Mouse (Mus musculus) 3T3-L1 (cell line): ENCODE data around the gene Ifnl3.
A peak's percentile ranks its signal among the peaks of the same experiment; 100 is the strongest.

ENCODE experiments used
- DNase-seq: peaks from one replicate; pipeline ENCODE4 v3.0.0-alpha.2; 2015; ENCODE audit warnings: low read depth, low spot score

Gene Ifnl3

DNA sequence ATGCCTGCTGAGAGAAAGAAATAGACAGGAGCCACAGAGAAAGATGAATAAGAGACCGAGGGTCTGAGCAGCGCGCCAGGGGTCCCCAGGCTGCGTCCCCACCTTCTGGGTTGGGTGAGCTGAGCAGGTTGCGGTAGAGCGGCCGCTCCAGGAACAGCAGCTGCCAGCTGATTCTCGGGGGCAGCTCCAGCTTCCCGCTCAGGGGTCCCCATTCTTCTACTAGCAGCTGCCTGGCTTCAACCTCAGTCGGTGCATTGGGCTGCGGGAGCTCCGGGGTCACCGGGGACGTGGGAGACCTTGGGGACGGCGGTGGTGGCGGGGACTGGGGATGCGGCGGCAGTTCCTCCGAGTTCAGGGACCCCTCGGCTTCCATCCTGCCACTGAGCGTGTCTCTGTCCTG lies 24.0 kb downstream of the Ifnl3 start:
- DNase-seq: no peak

GRCm38 (mm10) chr7:28547154-28547553 lies 24.5 kb downstream of the Ifnl3 start, which contains the start of gene Nccrp1:
Nccrp1 (minus strand) TSS chr7:28547254.
- no peak for DNase-seq

DNA sequence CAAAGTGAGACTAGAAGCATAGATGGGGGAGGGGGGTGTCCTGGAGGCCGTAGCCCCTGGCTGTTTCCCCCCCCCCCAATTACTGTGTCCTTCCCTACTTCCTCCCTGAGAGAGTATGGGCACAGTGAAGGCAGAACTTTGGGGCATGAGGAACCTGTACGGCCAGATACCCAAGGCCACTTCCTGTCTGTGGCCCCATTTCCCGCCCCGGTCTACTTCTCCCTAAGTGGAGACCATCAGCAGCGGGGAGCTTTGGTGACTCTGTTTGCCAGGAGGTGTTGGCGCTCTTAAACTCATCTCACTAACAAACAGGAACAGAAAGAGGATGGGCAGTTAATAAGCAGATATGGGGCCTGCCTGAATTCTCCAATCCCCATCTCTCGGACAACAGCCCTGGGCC lies 25.0 kb downstream of the Ifnl3 start:
- no peak for DNase-seq

DNA sequence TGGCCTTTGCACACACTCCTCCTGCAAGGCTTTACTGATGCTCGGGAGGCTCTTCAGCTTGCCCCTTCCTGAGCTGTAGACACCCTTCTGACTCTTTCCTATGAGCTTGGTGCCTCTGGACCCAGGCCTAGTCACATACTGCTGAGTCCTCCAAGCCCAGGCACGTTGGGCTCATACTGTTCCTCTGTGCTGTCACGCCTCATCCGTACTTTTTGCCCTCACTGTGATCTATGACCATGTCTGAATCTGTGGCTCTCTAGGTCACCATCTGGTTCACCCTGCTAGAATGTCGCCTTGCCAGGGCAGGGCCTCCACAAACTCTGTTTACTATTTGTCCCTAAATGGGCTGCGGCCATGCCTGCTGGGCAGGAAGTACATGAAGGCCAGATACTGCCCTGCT lies 30.4 kb downstream of the Ifnl3 start:
- DNase-seq: no peak

- no peak for DNase-seq
Observed at GRCm38 (mm10) chr7:28555939-28556535, 33.4 kb downstream of the Ifnl3 start.

- DNase-seq: no peak
Observed at GRCm38 (mm10) chr7:28557069-28557468, 34.4 kb downstream of the Ifnl3 start.

- no peak for DNase-seq
Observed at GRCm38 (mm10) chr7:28557708-28558107, 35.1 kb downstream of the Ifnl3 start.

GRCm38 (mm10) chr7:28558486-28558885 lies 35.9 kb downstream of the Ifnl3 start:
- DNase-seq: peak; percentile 65

- DNase-seq: no peak
Observed at GRCm38 (mm10) chr7:28560856-28561255, 38.2 kb downstream of the Ifnl3 start.

- no peak for DNase-seq
Observed at GRCm38 (mm10) chr7:28561967-28562366, 39.3 kb downstream of the Ifnl3 start.

- no peak for DNase-seq
Observed at GRCm38 (mm10) chr7:28562371-28562770, 39.7 kb downstream of the Ifnl3 start.

- no peak for DNase-seq
Observed at GRCm38 (mm10) chr7:28562951-28563350, 40.3 kb downstream of the Ifnl3 start.

- no peak for DNase-seq
Observed at GRCm38 (mm10) chr7:28565407-28565806, 42.8 kb downstream of the Ifnl3 start.

- DNase-seq: no peak
Observed at GRCm38 (mm10) chr7:28567539-28567938, 44.9 kb downstream of the Ifnl3 start.

GRCm38 (mm10) chr7:28568253-28568652 lies 45.6 kb downstream of the Ifnl3 start:
- peak; percentile 76 for DNase-seq

DNA sequence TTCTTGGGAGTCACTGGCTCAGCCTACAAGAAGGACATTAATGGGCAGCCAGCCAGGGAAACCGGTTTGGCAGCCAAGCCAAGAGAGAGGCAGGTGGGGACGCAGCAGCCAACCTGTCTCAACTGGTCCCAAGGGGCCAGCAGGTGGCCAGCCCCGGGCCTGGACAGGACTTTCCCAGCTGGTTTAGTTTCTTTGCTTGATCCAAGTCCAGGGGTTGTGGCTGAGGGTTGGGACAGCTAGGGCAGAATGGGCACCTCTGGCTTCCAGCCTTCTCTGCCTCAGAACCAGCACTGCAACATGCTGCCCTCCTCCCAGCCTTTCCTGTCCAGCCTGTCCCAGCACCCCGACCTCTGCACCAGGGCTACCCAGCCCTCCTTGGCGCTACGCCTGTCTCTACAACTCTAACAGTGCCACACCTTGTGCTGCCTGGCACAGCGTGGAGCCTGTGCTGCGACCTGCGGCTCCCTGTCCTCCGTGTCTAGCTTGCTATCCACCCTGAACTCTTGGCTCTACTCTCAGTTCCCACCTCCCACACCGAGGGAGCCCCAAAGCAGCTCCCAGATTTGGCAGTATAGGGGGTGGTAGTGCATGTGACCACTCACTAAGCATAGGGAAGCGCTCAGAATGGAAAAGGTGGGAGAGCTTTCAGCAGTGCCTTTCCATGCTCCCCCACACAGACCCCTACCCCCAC lies 47.8 kb downstream of the Ifnl3 start:
- DNase-seq: no peak

DNA sequence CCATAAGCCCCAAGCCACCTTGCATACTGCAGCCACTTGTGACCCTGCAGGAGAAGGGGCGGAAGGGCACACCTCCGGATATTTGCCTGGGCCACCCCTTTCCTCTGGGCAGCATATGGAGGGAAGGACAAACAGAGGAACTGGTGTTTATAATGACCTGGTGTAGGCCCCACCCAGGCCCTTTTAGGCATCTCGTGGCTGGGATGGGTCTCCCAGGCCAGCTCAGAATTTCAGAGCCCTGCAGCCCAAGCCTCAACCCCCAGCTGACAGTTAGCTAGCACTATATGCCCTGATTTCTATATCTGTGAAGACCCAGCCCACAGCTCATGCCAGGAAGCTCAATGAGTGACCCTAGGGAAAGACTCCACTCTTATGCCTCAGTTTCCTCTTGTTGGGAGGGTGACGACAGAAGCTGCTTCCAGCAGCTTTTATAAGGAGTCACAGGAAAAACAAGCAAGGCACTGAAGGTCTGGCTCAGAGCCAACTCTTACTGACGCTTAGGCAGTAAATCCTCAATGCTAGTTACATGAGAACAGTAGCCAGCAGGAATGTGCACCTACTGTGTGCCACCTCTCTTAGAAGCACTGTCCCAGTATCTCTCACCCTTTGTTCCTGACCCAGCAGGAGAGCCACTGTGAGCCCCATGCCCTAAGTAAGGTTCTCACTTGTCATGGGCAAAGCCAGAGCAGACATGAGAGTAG lies 48.5 kb downstream of the Ifnl3 start:
- DNase-seq: peak; percentile 20

DNA sequence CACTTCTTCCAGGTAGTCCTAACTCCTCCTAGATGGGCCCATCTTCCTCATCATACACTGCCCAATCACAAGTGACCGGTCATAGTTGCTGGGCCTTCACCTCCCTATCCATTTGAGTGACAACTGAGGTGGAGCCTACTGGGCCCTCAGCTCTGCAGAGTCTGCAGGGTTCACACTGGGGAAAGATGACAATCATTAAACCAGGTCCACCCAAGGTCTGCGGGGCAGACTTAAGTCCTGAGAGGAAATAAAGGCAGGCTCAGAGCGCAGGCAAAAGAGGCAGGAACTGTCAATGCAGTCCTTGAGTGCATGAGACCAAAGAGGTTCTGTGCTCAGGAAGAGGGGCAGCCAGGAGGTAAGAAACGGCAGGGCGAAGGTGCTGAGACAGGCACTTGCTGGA lies 50.1 kb downstream of the Ifnl3 start:
- DNase-seq: no peak

DNA sequence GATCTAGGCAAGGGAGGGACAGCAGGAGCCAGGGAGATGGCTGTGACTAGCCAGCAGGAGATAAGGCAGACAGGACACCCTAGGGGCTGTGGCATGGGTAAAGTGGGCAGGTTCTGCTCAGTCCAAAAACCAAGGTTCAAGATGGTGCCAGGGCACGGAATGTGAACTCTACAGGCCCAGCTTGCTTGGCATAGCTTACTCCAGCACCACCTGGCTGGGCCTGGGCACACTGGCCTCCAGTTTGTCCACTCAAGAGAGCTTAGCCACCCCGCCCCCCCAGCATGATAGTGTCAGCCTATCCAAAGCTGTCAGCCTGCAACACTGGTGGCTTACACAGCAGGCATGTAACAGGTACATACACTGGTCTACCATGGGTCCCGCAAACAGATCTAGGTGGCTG lies 50.6 kb downstream of the Ifnl3 start:
- no peak for DNase-seq
